ENCODE assay signal across 22 mouse cellular contexts in the genomic region with DNA sequence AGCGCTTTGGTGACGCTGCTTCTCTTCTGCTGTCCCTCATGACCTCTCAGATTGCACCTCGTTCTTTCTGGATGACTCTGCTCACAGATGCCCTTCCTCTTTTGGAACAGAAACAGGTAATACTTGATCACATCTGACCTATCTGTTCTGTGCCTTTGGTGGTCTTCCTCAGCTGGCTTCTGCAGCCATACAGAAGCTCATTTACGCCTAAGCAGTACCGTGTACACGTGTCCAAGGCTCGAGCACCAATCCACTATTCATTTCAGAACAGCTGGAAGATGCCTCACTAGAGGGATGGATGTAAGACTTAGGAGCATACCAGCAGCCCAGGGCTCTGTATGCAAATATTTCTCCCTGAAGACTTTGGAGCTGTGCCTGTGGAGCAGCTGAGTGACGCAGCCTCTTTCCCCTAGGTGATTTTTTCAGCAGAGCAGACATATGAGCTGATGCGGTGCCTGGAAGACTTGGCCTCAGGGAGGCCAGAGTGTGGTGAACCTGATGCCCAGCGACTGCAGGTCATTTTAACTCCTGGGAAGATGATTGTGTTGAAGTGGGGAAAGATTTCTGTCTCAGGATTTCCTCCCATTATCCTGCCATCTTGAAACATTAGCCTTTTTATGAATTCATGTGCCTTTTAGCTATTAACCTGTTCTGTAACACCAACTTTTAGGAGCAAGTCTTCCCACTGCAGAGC. TPM values are rescaled to one million over a fixed set of nuclear protein-coding genes. Genes with fewer than 3 reads are reported as not detected.
DNase-seq lines count a peak whose midpoint lies in the region; ATAC-seq and TF ChIP-seq lines count a peak whose summit lies in the region.
"Had no signal": no experiment of that assay in that cellular context is flagged by ENCODE, and none has a peak within 500 bp of the region (broad histone marks: within the 10 kb centered on the region; RNA-seq: fewer than 3 reads in every experiment).

No protein-coding gene starts in this region.

- TF ChIP-seq POLR2A in MEL (IDR thresholded peaks at IDR 0.05; ENCODE audit: control insufficient read depth in 1 of 2, insufficient read depth in 1 of 2, low read depth in 1 of 2, low read length in 2 of 2, poor library complexity in 1 of 2), result peak in 1 of 2 experiments; percentile 64; a peak in 2 of 4 replicates

- no peaks in the 10 kb centered on the region for H3K79me2 ChIP-seq in MEL (ENCODE audit: control insufficient read depth, insufficient read depth, low read length, poor library complexity)

- intact Hi-C loops in gastrocnemius, adult 2 months (cut with DNase I), result no loop called here

- no peak for TF ChIP-seq CTCF in stomach, postnatal 0 days (IDR thresholded peaks at IDR 0.05; ENCODE audit: low read depth)
- no peak for TF ChIP-seq CTCF in MEL (IDR thresholded peaks at IDR 0.05 in 2 of 3, conservative IDR thresholded peaks at IDR 0.05 in 1 of 3; ENCODE audit: control insufficient read depth in 1 of 3, insufficient read depth in 1 of 3, low read depth in 2 of 3, low read length in 3 of 3, poor library complexity in 1 of 3, severe bottlenecking in 1 of 3)
- TF ChIP-seq CTCF in gastrocnemius, adult 2 months (IDR thresholded peaks at IDR 0.05), result no peak

- no peaks in the 10 kb centered on the region for H3K4me1 ChIP-seq in hindbrain, embryonic 16.5 days (ENCODE audit: control insufficient read depth, insufficient read depth, low read depth, low read length)
- H3K4me1 ChIP-seq in hindbrain, embryonic 13.5 days (replicated peaks), result no peaks in the 10 kb centered on the region
- H3K4me1 ChIP-seq in stomach, embryonic 15.5 days, result no peaks in the 10 kb centered on the region
- no peaks in the 10 kb centered on the region for H3K4me1 ChIP-seq in stomach, postnatal 0 days (replicated peaks; ENCODE audit: control insufficient read depth, insufficient read depth)
- no peaks in the 10 kb centered on the region for H3K4me1 ChIP-seq in MEL (ENCODE audit: control insufficient read depth in 1 of 2, insufficient read depth in 2 of 2, low read length in 2 of 2)
- H3K4me1 ChIP-seq: embryonic facial prominence, embryonic 10.5 days; forebrain, embryonic 13.5 days; heart, embryonic 15.5 days; hindbrain, embryonic 10.5 days; intestine, embryonic 15.5 days had no signal

- ATAC-seq in hindbrain, embryonic 16.5 days, result no peak
- no peak for ATAC-seq in hindbrain, embryonic 13.5 days (ENCODE audit: low FRiP score)
- ATAC-seq in stomach, embryonic 15.5 days (ENCODE audit: insufficient read depth, low FRiP score, low read depth), result peak; percentile 18; the same call in 1 of the 2 replicates
- ATAC-seq in stomach, postnatal 0 days (ENCODE audit: low FRiP score, low TSS enrichment), result no peak
- ATAC-seq: CD4-positive, CD25-positive, alpha-beta regulatory T cell, adult 4 months; forebrain, embryonic 13.5 days; intestine, embryonic 15.5 days had no signal

- no peak for TF ChIP-seq RAD21 in MEL (IDR thresholded peaks at IDR 0.05; ENCODE audit: low read depth, low read length)

- H3K4me3 ChIP-seq in hindbrain, embryonic 16.5 days (ENCODE audit: low read length), result no peak overlapping the region
- H3K4me3 ChIP-seq in hindbrain, embryonic 13.5 days, result no peak overlapping the region
- no peak overlapping the region for H3K4me3 ChIP-seq in stomach, embryonic 15.5 days (replicated peaks)
- no peak overlapping the region for H3K4me3 ChIP-seq in stomach, postnatal 0 days (ENCODE audit: low read depth, low read length)
- no peak overlapping the region for H3K4me3 ChIP-seq in MEL (ENCODE audit: control insufficient read depth in 1 of 2, insufficient read depth in 1 of 2, low read depth in 2 of 2, low read length in 2 of 2)
- no peak overlapping the region for H3K4me3 ChIP-seq in gastrocnemius, adult 2 months
- H3K4me3 ChIP-seq: embryonic facial prominence, embryonic 10.5 days; forebrain, embryonic 13.5 days; heart, embryonic 15.5 days; hindbrain, embryonic 10.5 days; intestine, embryonic 15.5 days had no signal

- H3K9me3 ChIP-seq in hindbrain, embryonic 16.5 days (ENCODE audit: control insufficient read depth, low read length), result no peaks in the 10 kb centered on the region
- H3K9me3 ChIP-seq in hindbrain, embryonic 13.5 days, result no peaks in the 10 kb centered on the region
- no peaks in the 10 kb centered on the region for H3K9me3 ChIP-seq in stomach, embryonic 15.5 days
- no peaks in the 10 kb centered on the region for H3K9me3 ChIP-seq in stomach, postnatal 0 days (ENCODE audit: control insufficient read depth, low read length)
- no peaks in the 10 kb centered on the region for H3K9me3 ChIP-seq in MEL (replicated peaks; ENCODE audit: insufficient read depth, low read length)
- H3K9me3 ChIP-seq: embryonic facial prominence, embryonic 10.5 days; forebrain, embryonic 13.5 days; heart, embryonic 15.5 days; hindbrain, embryonic 10.5 days; intestine, embryonic 15.5 days had no signal

- H3K36me3 ChIP-seq in hindbrain, embryonic 16.5 days (ENCODE audit: control insufficient read depth, insufficient read depth, low read length), result peaks cover 61% of the 10 kb centered on the region
- H3K36me3 ChIP-seq in hindbrain, embryonic 13.5 days, result peaks cover 98% of the 10 kb centered on the region
- H3K36me3 ChIP-seq in stomach, embryonic 15.5 days, result peaks cover 85% of the 10 kb centered on the region
- H3K36me3 ChIP-seq in stomach, postnatal 0 days (ENCODE audit: control insufficient read depth, insufficient read depth, low read length), result peaks cover 49% of the 10 kb centered on the region
- H3K36me3 ChIP-seq in MEL (ENCODE audit: control insufficient read depth in 1 of 2, insufficient read depth in 2 of 2, low read length in 2 of 2), result peaks cover 0 to 14% of the 10 kb centered on the region in 2 experiments; a peak in 2 of 4 replicates

- no peaks in the 10 kb centered on the region for H3K27me3 ChIP-seq in hindbrain, embryonic 16.5 days (replicated peaks; ENCODE audit: control insufficient read depth, insufficient read depth, low read length)
- no peaks in the 10 kb centered on the region for H3K27me3 ChIP-seq in hindbrain, embryonic 13.5 days
- no peaks in the 10 kb centered on the region for H3K27me3 ChIP-seq in stomach, embryonic 15.5 days (replicated peaks)
- no peaks in the 10 kb centered on the region for H3K27me3 ChIP-seq in stomach, postnatal 0 days (ENCODE audit: control insufficient read depth, insufficient read depth, low read length)
- no peaks in the 10 kb centered on the region for H3K27me3 ChIP-seq in MEL (ENCODE audit: control insufficient read depth in 1 of 2, insufficient read depth in 2 of 2, low read length in 2 of 2)
- H3K27me3 ChIP-seq: forebrain, embryonic 13.5 days; heart, embryonic 15.5 days; intestine, embryonic 15.5 days had no signal

- TF ChIP-seq EP300 in stomach, postnatal 0 days (optimal IDR thresholded peaks at IDR 0.05), result no peak
- TF ChIP-seq EP300 in MEL (IDR thresholded peaks at IDR 0.05; ENCODE audit: low read depth in 1 of 2, low read length in 2 of 2), result no peak

- no peak overlapping the region for H3K4me2 ChIP-seq in hindbrain, embryonic 16.5 days (ENCODE audit: low read length)
- no peak overlapping the region for H3K4me2 ChIP-seq in hindbrain, embryonic 13.5 days
- no peak overlapping the region for H3K4me2 ChIP-seq in stomach, embryonic 15.5 days
- H3K4me2 ChIP-seq in stomach, postnatal 0 days (replicated peaks; ENCODE audit: low read depth), result no peak overlapping the region
- H3K4me2 ChIP-seq: forebrain, embryonic 13.5 days; heart, embryonic 11.5 days; heart, embryonic 15.5 days; intestine, embryonic 15.5 days had no signal

- WGBS in hindbrain, embryonic 16.5 days, result 83% methylated on average over 10 of the region's 10 CpGs
- 81% methylated on average over 10 of the region's 10 CpGs for WGBS in hindbrain, embryonic 13.5 days
- WGBS in stomach, embryonic 15.5 days, result 77% methylated on average over 10 of the region's 10 CpGs
- WGBS in stomach, postnatal 0 days, result 69% methylated on average over 10 of the region's 10 CpGs

- H3K9ac ChIP-seq in hindbrain, embryonic 16.5 days (ENCODE audit: low read depth, low read length), result no peak overlapping the region
- H3K9ac ChIP-seq in hindbrain, embryonic 13.5 days, result no peak overlapping the region
- no peak overlapping the region for H3K9ac ChIP-seq in stomach, embryonic 15.5 days
- H3K9ac ChIP-seq in stomach, postnatal 0 days (ENCODE audit: low read length), result no peak overlapping the region
- no peak overlapping the region for H3K9ac ChIP-seq in MEL (ENCODE audit: control insufficient read depth, low read depth, low read length, poor library complexity, severe bottlenecking)
- H3K9ac ChIP-seq: forebrain, embryonic 13.5 days; heart, embryonic 15.5 days; intestine, embryonic 15.5 days had no signal

- no peak for DNase-seq in stomach, postnatal 0 days (ENCODE audit: low spot score)
- no peak for DNase-seq in MEL (ENCODE audit: low read depth, low spot score)
- no peak for DNase-seq in gastrocnemius, adult 2 months
- DNase-seq in thymus, adult 18-20 months, result no peak
- DNase-seq: adrenal gland, adult 2 months; adrenal gland, postnatal 25 days; B cell, adult 2 months; cerebellum, adult 2 months; cerebellum, postnatal 10 days; gastrocnemius, postnatal 36 days; heart, adult 18-20 months; kidney, adult 18-20 months had no signal

- H3K27ac ChIP-seq in hindbrain, embryonic 16.5 days (ENCODE audit: low read depth, low read length), result 0 out of 2 replicates have a peak overlapping the region, but pooled peaks have one; percentile 1
- H3K27ac ChIP-seq in hindbrain, embryonic 13.5 days, result no peak overlapping the region
- H3K27ac ChIP-seq in stomach, embryonic 15.5 days, result no peak overlapping the region; the same call in 1 of the 2 replicates
- no peak overlapping the region for H3K27ac ChIP-seq in stomach, postnatal 0 days (replicated peaks)
- no peak overlapping the region for H3K27ac ChIP-seq in MEL (ENCODE audit: control insufficient read depth, low read depth, low read length)
- no peak overlapping the region for H3K27ac ChIP-seq in gastrocnemius, adult 2 months
- H3K27ac ChIP-seq: embryonic facial prominence, embryonic 10.5 days; forebrain, embryonic 13.5 days; hindbrain, embryonic 10.5 days; intestine, embryonic 15.5 days had no signal

RNA-seq across cellular contexts. Expression of a gene that starts 18.8 kb away (rescaled TPM):
- 97.5 and 107 TPM in 2 replicates for polyA plus RNA-seq in hindbrain, embryonic 16.5 days (2015; fragmentation: Nextera tagmentation; extraction: Ambion mirVana)
- 109 and 110 TPM in 2 replicates for polyA plus RNA-seq in hindbrain, embryonic 13.5 days (2015; fragmentation: Nextera tagmentation; extraction: Ambion mirVana)
- polyA plus RNA-seq in stomach, embryonic 15.5 days (2015; fragmentation: Nextera tagmentation; extraction: Ambion mirVana), result 159 and 181 TPM in 2 replicates
- polyA plus RNA-seq in stomach, postnatal 0 days (2015; fragmentation: Nextera tagmentation; extraction: Ambion mirVana), result 44.6 and 47.2 TPM in 2 replicates
- total RNA-seq in MEL (2012; rRNA removed), result 338 and 362 TPM in 2 replicates
- 100 to 1,000 TPM in 1 of 2 experiments, not detected in 1; 370 TPM for polyA plus RNA-seq in MEL (2012; ENCODE audit: insufficient read depth in 1 of 2, insufficient read length in 2 of 2, low read depth in 1 of 2, low replicate concordance in 2 of 2, missing spikeins in 1 of 2)
- 10 to 100 TPM; 17.2 to 18.6 TPM for total RNA-seq in gastrocnemius, adult 2 months (2021)

RNA-seq across cellular contexts. Expression of a gene that starts 20.7 kb away (rescaled TPM):
- 79.9 and 82.2 TPM in 2 replicates for polyA plus RNA-seq in hindbrain, embryonic 16.5 days (2015; fragmentation: Nextera tagmentation; extraction: Ambion mirVana)
- polyA plus RNA-seq in hindbrain, embryonic 13.5 days (2015; fragmentation: Nextera tagmentation; extraction: Ambion mirVana), result 76.0 and 81.3 TPM in 2 replicates
- 81.7 and 92.7 TPM in 2 replicates for polyA plus RNA-seq in stomach, embryonic 15.5 days (2015; fragmentation: Nextera tagmentation; extraction: Ambion mirVana)
- polyA plus RNA-seq in stomach, postnatal 0 days (2015; fragmentation: Nextera tagmentation; extraction: Ambion mirVana), result 52.6 and 58.4 TPM in 2 replicates
- 138 and 157 TPM in 2 replicates for total RNA-seq in MEL (2012; rRNA removed)
- 100 to 1,000 TPM; 106 to 199 TPM for polyA plus RNA-seq in MEL (2012; ENCODE audit: insufficient read depth in 1 of 2, insufficient read length in 2 of 2, low read depth in 1 of 2, low replicate concordance in 2 of 2, missing spikeins in 1 of 2)
- total RNA-seq in gastrocnemius, adult 2 months (2021), result 10 to 100 TPM; 66.8 to 88.5 TPM

RNA-seq across cellular contexts. Expression of a gene that starts 20.8 kb away (rescaled TPM):
- polyA plus RNA-seq in hindbrain, embryonic 16.5 days (2015; fragmentation: Nextera tagmentation; extraction: Ambion mirVana), result 35.1 and 43.7 TPM in 2 replicates
- 33.6 and 35.6 TPM in 2 replicates for polyA plus RNA-seq in hindbrain, embryonic 13.5 days (2015; fragmentation: Nextera tagmentation; extraction: Ambion mirVana)
- 15.9 and 24.3 TPM in 2 replicates for polyA plus RNA-seq in stomach, embryonic 15.5 days (2015; fragmentation: Nextera tagmentation; extraction: Ambion mirVana)
- polyA plus RNA-seq in stomach, postnatal 0 days (2015; fragmentation: Nextera tagmentation; extraction: Ambion mirVana), result 5.2 TPM in 2 replicates
- total RNA-seq in MEL (2012; rRNA removed), result 24.0 and 28.6 TPM in 2 replicates
- polyA plus RNA-seq in MEL (2012; ENCODE audit: insufficient read depth in 1 of 2, insufficient read length in 2 of 2, low read depth in 1 of 2, low replicate concordance in 2 of 2, missing spikeins in 1 of 2), result 10 to 100 TPM in 1 of 2 experiments, not detected in 1; 59.9 TPM
- total RNA-seq in gastrocnemius, adult 2 months (2021), result 10 to 100 TPM; 18.8 to 20.7 TPM

RNA-seq across cellular contexts. Expression of a gene that starts 29.7 kb away (rescaled TPM):
- 16.1 and 16.2 TPM in 2 replicates for polyA plus RNA-seq in hindbrain, embryonic 16.5 days (2015; fragmentation: Nextera tagmentation; extraction: Ambion mirVana)
- 11.3 and 11.5 TPM in 2 replicates for polyA plus RNA-seq in hindbrain, embryonic 13.5 days (2015; fragmentation: Nextera tagmentation; extraction: Ambion mirVana)
- 31.9 and 34.4 TPM in 2 replicates for polyA plus RNA-seq in stomach, embryonic 15.5 days (2015; fragmentation: Nextera tagmentation; extraction: Ambion mirVana)
- 48.9 and 52.3 TPM in 2 replicates for polyA plus RNA-seq in stomach, postnatal 0 days (2015; fragmentation: Nextera tagmentation; extraction: Ambion mirVana)
- 42.0 and 52.0 TPM in 2 replicates for total RNA-seq in MEL (2012; rRNA removed)
- polyA plus RNA-seq in MEL (2012; ENCODE audit: insufficient read depth in 1 of 2, insufficient read length in 2 of 2, low read depth in 1 of 2, low replicate concordance in 2 of 2, missing spikeins in 1 of 2), result 10 to 100 TPM in 1 of 2 experiments, not detected in 1; 62.9 TPM
- 10 to 100 TPM; 46.0 to 55.0 TPM for total RNA-seq in gastrocnemius, adult 2 months (2021)

RNA-seq across cellular contexts. Expression of a gene that starts 45.0 kb away (rescaled TPM):
- polyA plus RNA-seq in hindbrain, embryonic 16.5 days (2015; fragmentation: Nextera tagmentation; extraction: Ambion mirVana), result 42.7 and 49.9 TPM in 2 replicates
- polyA plus RNA-seq in hindbrain, embryonic 13.5 days (2015; fragmentation: Nextera tagmentation; extraction: Ambion mirVana), result 35.6 and 41.1 TPM in 2 replicates
- polyA plus RNA-seq in stomach, embryonic 15.5 days (2015; fragmentation: Nextera tagmentation; extraction: Ambion mirVana), result 21.5 and 23.9 TPM in 2 replicates
- polyA plus RNA-seq in stomach, postnatal 0 days (2015; fragmentation: Nextera tagmentation; extraction: Ambion mirVana), result 12.5 and 14.0 TPM in 2 replicates
- 30.0 and 35.3 TPM in 2 replicates for total RNA-seq in MEL (2012; rRNA removed)
- polyA plus RNA-seq in MEL (2012; ENCODE audit: insufficient read depth in 1 of 2, insufficient read length in 2 of 2, low read depth in 1 of 2, low replicate concordance in 2 of 2, missing spikeins in 1 of 2), result 10 to 100 TPM in 1 of 2 experiments, not detected in 1; 43.1 TPM
- total RNA-seq in gastrocnemius, adult 2 months (2021), result 10 to 100 TPM; 43.1 to 51.5 TPM
